Mouse (Mus musculus): ENCODE data around the gene Rab8a. TPM values are rescaled to one million over a fixed set of nuclear protein-coding genes. Genes with fewer than 3 reads are reported as not detected.

Rab8a gene
- polyA plus RNA-seq, 1 experiment = 48.8 TPM

DNA sequence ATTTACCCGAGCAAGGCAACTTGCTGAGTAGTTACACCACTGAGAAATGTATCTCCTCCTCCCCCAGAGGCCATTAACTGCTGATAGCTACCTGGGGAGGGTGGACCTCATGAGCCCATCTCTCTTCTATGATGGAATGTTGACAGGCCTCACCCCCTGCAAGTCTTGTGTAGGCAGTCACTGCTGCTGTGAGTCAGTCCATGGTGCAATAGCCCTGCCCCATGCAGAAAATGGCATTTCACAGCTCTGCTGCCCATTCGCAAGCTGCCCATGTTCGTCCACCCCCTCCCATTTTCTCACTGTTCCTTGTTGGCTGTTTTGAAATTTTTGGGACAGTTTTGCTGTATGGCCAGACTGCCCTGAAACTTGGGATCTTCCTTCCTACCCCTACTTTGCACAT is 15.5 kb upstream of the Rab8a start:
- peaks cover 96% of the 10 kb centered on the region for H3K36me3 ChIP-seq (replicated peaks; ENCODE audit: low read length)
- no peak for TF ChIP-seq FLI1 (IDR thresholded peaks at IDR 0.05; ENCODE audit: low read length)
- TF ChIP-seq GATA1 (IDR thresholded peaks at IDR 0.05; ENCODE audit: borderline replicate concordance, low read length) = no peak
- H3K4me1 ChIP-seq = peaks cover 94% of the 10 kb centered on the region
- H3K27me3 ChIP-seq (replicated peaks) = no peaks in the 10 kb centered on the region
- H3K9me3 ChIP-seq = no peaks in the 10 kb centered on the region
- H3K4me3 ChIP-seq (replicated peaks) = peak overlapping the region; percentile 81

DNA sequence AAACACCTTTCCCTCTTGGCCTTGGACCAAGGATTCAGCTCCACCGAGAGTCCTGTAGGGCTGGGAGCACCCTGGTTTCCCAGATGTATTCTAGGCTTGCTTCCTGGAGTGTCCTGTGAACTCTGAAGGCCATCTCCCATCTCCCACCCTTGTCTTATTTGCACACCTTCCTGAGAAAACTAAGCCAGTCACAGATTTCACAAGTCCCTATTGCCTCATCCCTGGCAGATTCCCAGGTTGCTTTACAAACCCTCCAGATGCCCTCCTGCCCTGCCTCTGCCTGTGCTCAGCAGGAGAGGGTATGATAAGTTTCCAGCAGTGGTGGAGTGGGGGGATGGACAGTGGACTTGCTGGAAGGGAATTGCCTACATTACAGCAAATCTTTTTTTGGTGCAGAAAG is 14.9 kb upstream of the Rab8a start:
- Histone ChIP-seq H3K27me3 (replicated peaks) (no peaks in the 10 kb centered on the region), H3K36me3 (replicated peaks; ENCODE audit: low read length) (peaks cover 95% of the 10 kb centered on the region), H3K4me3 (replicated peaks) (peak overlapping the region; percentile 81), H3K9me3 (no peaks in the 10 kb centered on the region), H3K4me1 (peaks cover 91% of the 10 kb centered on the region)
- TF ChIP-seq GATA1 (IDR thresholded peaks at IDR 0.05; ENCODE audit: borderline replicate concordance, low read length) = no peak
- TF ChIP-seq FLI1 (IDR thresholded peaks at IDR 0.05; ENCODE audit: low read length) = no peak

DNA sequence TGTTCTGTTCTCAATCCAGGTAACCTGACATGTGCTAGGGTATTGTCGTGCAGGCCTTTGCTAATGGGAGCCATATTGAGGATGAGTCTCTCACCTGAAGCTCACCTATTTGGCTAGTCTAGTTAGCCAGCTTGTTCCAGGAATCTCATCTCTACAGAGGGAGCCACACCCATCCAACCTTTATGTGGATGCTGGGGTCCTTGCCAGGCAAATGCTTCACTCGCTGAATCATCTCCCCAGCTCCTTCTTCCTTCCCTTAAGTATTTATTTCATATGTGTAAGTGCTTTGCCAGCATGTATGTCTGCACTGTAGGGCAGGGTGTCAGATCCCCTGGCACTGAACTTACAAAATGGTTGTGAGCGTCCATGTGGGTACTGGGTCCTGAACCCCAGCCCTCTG is 14.4 kb upstream of the Rab8a start:
- Histone ChIP-seq H3K27me3 (replicated peaks) (no peaks in the 10 kb centered on the region), H3K9me3 (no peaks in the 10 kb centered on the region)

DNA sequence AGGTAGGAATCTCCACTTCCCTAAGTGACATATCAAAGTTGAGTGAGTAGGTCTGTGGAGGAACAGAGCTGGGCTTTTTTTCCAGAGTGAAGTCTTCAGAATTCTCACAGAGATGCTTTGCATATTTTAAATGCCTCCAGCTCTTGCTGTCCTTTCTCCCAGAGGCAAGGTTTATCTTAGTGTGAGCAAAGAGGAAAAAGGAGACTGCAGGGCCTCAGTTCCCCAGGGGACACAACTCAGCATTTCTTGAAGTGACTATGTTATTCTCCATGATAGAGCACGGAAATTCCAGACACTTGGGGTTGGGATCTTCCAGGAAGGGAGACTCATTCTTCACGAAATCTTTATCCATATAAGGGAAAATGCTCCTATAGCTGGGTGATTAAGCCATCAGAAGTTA is 13.7 kb upstream of the Rab8a start:
- Histone ChIP-seq H3K4me3 (replicated peaks) (no peak overlapping the region), H3K36me3 (replicated peaks; ENCODE audit: low read length) (peaks cover 95% of the 10 kb centered on the region), H3K9me3 (no peaks in the 10 kb centered on the region), H3K4me1 (peaks cover 90% of the 10 kb centered on the region), H3K27me3 (replicated peaks) (no peaks in the 10 kb centered on the region)
- no peak for TF ChIP-seq FLI1 (IDR thresholded peaks at IDR 0.05; ENCODE audit: low read length)
- TF ChIP-seq GATA1 (IDR thresholded peaks at IDR 0.05; ENCODE audit: borderline replicate concordance, low read length) = no peak

More for the DNA sequence above, 14.4 kb upstream of the Rab8a start:
- Histone ChIP-seq H3K4me3 (replicated peaks) (peak overlapping the region; percentile 50), H3K36me3 (replicated peaks; ENCODE audit: low read length) (peaks cover 95% of the 10 kb centered on the region), H3K4me1 (peaks cover 91% of the 10 kb centered on the region)
- TF ChIP-seq FLI1 (IDR thresholded peaks at IDR 0.05; ENCODE audit: low read length) (no peak), GATA1 (IDR thresholded peaks at IDR 0.05; ENCODE audit: borderline replicate concordance, low read length) (no peak)

DNA sequence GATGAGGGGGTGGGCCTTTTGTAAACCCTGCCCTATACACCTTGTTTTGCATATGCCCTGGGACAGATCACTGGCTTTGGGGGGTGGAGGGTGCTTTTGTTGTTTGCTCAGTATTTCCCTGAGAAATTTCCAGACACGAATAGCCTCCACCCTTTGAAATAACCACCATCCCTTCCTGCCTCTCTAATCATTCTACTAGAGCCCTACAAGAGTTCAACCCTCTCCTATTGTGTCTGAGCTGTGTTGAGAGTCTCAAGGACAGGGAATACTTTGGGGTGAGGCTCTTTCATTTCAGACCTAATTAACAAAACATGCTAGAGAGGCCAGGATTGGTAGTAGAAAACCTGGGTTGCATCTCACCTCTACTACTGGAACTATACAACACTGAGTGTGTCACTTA is 11.9 kb upstream of the Rab8a start:
- no peaks in the 10 kb centered on the region for H3K9me3 ChIP-seq
- H3K4me3 ChIP-seq (replicated peaks) = no peak overlapping the region
- H3K4me1 ChIP-seq = peaks cover 81% of the 10 kb centered on the region
- TF ChIP-seq FLI1 (IDR thresholded peaks at IDR 0.05; ENCODE audit: low read length) = no peak
- H3K36me3 ChIP-seq (replicated peaks; ENCODE audit: low read length) = peaks cover 95% of the 10 kb centered on the region
- H3K27me3 ChIP-seq (replicated peaks) = no peaks in the 10 kb centered on the region

DNA sequence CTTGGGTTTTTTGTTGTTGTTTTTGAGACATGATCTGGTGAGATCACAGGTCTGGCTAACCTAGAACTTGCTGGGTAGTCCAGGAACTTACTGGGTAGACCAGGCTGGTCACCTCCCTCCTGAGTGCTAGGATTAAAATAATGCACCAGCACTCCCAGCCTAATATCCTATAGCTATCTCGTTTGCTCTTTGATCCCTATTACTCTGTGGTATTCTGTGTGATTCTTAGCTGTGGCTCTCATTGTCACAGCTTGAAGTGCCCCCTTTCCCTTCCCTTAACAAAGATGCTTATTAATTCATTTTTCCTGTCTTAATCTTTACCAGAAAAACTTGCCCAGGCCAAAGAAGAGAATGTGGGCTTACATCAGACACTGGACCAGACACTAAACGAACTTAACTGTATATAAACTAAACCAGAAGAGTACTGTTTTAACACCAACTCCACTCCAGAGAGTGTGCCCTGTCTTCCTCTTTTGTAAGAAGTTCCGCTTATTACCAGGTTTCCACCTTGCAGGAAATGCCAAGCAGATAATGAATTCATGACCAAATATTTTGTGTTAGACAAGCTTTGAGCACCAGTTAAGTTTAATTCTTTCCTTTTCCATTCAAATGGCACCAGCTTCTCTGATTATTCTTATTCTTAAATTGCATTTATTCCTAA is 9.5 kb upstream of the Rab8a start:
- Histone ChIP-seq H3K9me3 (no peaks in the 10 kb centered on the region), H3K4me3 (replicated peaks) (no peak overlapping the region), H3K4me1 (peaks cover 57% of the 10 kb centered on the region), H3K36me3 (replicated peaks; ENCODE audit: low read length) (peaks cover 84% of the 10 kb centered on the region), H3K27me3 (replicated peaks) (no peaks in the 10 kb centered on the region)
- TF ChIP-seq GATA1 (IDR thresholded peaks at IDR 0.05; ENCODE audit: borderline replicate concordance, low read length) (no peak), FLI1 (IDR thresholded peaks at IDR 0.05; ENCODE audit: low read length) (no peak)

DNA sequence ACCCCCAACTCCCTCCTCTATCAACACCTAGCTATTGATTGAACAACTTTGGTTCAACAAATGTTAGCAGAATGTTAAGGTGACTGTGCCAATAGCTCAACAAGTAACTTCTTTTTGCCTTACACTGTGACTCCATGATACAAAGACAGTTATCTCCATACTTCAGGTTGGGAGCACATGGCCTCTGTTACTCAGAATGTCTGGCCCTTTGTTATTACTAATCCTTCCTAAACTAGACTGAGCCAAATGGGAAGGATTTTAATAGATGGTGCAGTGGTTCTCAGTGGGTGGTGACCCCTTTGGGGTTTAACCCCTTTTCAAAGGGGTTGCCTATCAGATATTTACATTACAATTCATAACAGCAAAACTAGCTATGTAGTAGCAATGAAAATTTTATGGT is 7.6 kb upstream of the Rab8a start:
- peaks cover 73% of the 10 kb centered on the region for H3K36me3 ChIP-seq (replicated peaks; ENCODE audit: low read length)
- no peaks in the 10 kb centered on the region for H3K27me3 ChIP-seq (replicated peaks)
- TF ChIP-seq GATA1 (IDR thresholded peaks at IDR 0.05; ENCODE audit: borderline replicate concordance, low read length) (no peak), FLI1 (IDR thresholded peaks at IDR 0.05; ENCODE audit: low read length) (no peak)
- H3K9me3 ChIP-seq = no peaks in the 10 kb centered on the region
- peaks cover 49% of the 10 kb centered on the region for H3K4me1 ChIP-seq
- no peak overlapping the region for H3K4me3 ChIP-seq (replicated peaks)

DNA sequence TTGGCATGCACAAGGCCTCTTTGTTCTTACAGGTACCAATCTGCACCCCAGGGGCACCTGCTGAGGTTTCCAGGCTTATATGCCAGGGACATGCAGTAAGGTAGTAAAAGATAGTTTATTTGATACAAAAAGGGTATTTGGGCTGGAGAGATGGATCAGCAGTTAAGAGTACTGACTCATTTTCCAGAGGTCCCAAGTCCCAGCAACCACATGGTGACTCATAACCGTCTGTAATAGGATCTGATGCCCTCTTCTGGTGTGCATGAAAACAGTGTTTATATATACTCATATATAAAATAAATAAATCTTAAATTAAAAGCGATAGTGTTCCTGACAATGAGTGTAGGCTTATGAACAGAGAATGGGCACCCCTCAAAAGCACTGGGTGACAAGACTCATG is 2.9 kb upstream of the Rab8a start:
- Histone ChIP-seq H3K36me3 (replicated peaks; ENCODE audit: low read length) (peaks cover 41% of the 10 kb centered on the region), H3K4me3 (replicated peaks) (no peak overlapping the region), H3K27me3 (replicated peaks) (no peaks in the 10 kb centered on the region), H3K4me1 (peaks cover 43% of the 10 kb centered on the region), H3K9me3 (no peaks in the 10 kb centered on the region)
- TF ChIP-seq FLI1 (IDR thresholded peaks at IDR 0.05; ENCODE audit: low read length) (no peak), GATA1 (IDR thresholded peaks at IDR 0.05; ENCODE audit: borderline replicate concordance, low read length) (no peak)

DNA sequence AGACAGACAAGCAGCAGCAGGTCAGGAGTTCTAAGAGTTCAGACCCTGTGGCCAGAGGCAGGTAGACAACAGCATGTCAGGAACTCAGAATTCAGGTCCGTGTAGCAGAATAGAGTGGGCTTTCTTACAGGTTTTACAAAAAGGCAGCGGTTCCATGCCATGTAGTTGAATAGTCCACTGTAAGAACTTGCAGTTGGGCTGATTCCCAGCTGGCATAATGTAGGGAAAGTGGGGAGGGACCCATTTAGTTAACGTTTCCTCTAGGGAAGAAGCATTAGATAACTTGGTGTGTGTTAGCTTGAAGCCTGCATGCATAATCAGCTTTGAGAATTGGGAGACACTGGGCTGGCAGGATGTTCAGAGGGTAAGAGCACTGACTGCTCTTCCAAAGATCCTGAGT is 2.3 kb upstream of the Rab8a start:
- Histone ChIP-seq H3K4me3 (replicated peaks) (no peak overlapping the region), H3K27me3 (replicated peaks) (no peaks in the 10 kb centered on the region), H3K9me3 (no peaks in the 10 kb centered on the region), H3K36me3 (replicated peaks; ENCODE audit: low read length) (peaks cover 41% of the 10 kb centered on the region), H3K4me1 (peaks cover 44% of the 10 kb centered on the region)
- TF ChIP-seq GATA1 (IDR thresholded peaks at IDR 0.05; ENCODE audit: borderline replicate concordance, low read length) (no peak), FLI1 (IDR thresholded peaks at IDR 0.05; ENCODE audit: low read length) (no peak)

DNA sequence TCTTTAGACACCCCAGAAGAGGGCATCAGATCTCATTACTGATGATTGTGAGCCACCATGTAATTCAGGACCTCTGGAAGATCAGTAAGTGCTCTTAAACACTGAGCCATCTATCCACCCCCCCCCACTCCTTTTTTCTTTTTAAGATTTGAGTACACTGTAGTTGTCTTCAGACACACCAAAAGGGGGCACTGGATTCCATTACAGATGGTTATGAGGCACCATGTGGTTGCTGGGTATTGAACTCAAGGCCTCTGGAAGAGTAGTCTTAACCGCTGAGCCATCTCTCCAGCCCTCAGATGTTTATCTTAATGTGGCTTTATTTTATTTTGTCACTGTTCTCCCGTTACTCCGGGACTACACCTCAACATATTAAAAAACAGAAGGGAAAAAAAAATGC is 993 bp upstream of the Rab8a start:
- no peaks in the 10 kb centered on the region for H3K27me3 ChIP-seq (replicated peaks)
- peak overlapping the region; percentile 99 for H3K4me3 ChIP-seq (replicated peaks)
- peaks cover 47% of the 10 kb centered on the region for H3K4me1 ChIP-seq
- peaks cover 42% of the 10 kb centered on the region for H3K36me3 ChIP-seq (replicated peaks; ENCODE audit: low read length)
- no peak for TF ChIP-seq FLI1 (IDR thresholded peaks at IDR 0.05; ENCODE audit: low read length)
- no peak for TF ChIP-seq GATA1 (IDR thresholded peaks at IDR 0.05; ENCODE audit: borderline replicate concordance, low read length)
- H3K9me3 ChIP-seq = no peaks in the 10 kb centered on the region

DNA sequence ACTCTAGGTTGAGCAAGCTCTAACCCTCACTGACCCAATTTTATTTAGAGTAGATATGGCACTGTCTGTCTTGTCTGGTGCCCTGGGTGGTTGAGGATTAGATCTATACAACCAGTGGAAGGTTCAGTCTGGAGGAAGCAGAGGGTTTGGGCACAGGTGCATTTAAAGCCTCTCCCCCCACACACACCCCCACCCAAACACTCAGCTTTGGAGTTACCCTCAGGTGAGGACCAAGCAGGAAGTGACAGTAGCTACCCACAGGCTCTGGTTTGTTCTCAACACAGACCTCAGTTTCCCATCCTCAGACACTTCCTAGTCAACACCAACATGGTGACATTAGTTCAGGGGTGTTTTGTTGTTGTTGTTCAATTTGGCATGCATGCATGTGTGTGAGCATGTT is 1.8 kb downstream of the Rab8a start:
- H3K4me3 ChIP-seq (replicated peaks) = peak overlapping the region; percentile 99
- TF ChIP-seq FLI1 (IDR thresholded peaks at IDR 0.05; ENCODE audit: low read length) (no peak), GATA1 (IDR thresholded peaks at IDR 0.05; ENCODE audit: borderline replicate concordance, low read length) (no peak)
- H3K4me1 ChIP-seq = peaks cover 71% of the 10 kb centered on the region
- H3K9me3 ChIP-seq = no peaks in the 10 kb centered on the region
- no peaks in the 10 kb centered on the region for H3K27me3 ChIP-seq (replicated peaks)
- H3K36me3 ChIP-seq (replicated peaks; ENCODE audit: low read length) = peaks cover 58% of the 10 kb centered on the region

Data from megakaryocyte, embryonic 14.5 days (primary cell).